Mouse (Mus musculus): ENCODE data around the gene Abhd14b.
A peak's percentile ranks its signal among the peaks of the same experiment; 100 is the strongest.

Abhd14b gene

GRCm38 (mm10) chr9:106447348-106447747 lies at the start of gene Abhd14b, which contains the start of gene Abhd14a:
Gene Abhd14b, plus strand, starts transcription at chr9:106447459.
Gene Abhd14a, minus strand, starts transcription at chr9:106447678.
- DNase-seq = peak; percentile 95

- DNase-seq = no peak
Measured at GRCm38 (mm10) chr9:106397733-106398132, 49.5 kb upstream of the Abhd14b start.

GRCm38 (mm10) chr9:106398667-106399311 lies 48.5 kb upstream of the Abhd14b start:
- no peak for DNase-seq

GRCm38 (mm10) chr9:106399808-106400207 lies 47.5 kb upstream of the Abhd14b start:
- no peak for DNase-seq

DNA sequence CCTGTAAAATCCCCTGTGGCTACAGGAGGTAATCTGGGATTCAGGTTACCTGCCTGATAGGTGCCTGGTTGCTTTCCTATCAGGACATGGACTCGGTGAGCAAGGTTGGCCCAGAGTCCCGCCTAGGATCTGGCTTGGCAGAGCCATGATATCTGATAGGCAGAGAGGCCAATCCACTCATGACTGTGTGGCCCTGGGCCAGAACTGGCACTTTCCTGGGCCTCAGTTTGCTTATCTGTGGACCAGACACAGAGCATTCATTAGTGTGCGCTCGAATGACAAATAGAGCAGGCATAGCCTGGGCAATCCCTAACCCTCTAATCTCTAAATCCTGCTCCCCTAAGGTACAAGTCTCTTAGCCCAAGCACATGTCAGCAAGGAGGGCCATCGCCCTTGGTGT lies 45.1 kb upstream of the Abhd14b start:
- no peak for DNase-seq

DNA sequence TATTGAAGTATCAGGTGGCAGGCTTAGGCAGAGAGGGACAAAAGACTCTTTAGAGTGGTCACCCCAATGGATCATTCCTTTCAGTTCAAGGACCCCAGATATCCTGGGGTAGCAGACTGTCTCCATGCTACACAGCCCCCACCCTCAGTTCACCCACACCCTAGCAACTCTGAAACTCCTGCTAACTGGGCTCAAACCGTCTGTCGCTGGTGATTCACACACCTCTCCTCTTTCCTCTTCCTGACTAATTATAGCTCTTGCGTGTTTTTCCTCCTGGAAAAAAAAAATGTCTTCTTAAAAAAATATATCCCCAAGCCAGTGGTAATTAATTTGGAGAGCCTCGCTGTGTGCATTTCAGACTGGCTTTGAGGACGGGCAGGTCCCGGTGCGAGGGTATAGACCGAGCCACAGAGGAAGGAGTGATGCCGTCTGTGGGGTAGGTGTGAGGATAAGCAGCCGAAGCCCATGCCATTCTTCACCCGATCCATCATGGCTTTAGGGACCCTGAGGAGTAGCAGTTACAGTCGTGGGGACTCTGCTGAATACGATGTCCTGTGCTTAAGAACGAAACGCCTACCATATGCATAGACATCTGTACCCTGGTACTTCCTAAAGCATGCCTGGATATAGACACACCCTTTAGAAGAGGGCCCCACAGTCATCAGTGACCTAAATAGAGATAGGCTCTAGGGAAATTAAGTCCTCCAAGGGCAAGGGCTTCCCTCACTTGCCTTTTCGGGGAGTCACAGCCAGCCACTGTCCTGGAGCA lies 44.5 kb upstream of the Abhd14b start:
- no peak for DNase-seq

- peak; percentile 89 for DNase-seq
Measured at GRCm38 (mm10) chr9:106405275-106405674, 42.0 kb upstream of the Abhd14b start.

GRCm38 (mm10) chr9:106406443-106407078 lies 40.7 kb upstream of the Abhd14b start:
- peak; percentile 81 for DNase-seq

- no peak for DNase-seq
Measured at GRCm38 (mm10) chr9:106409096-106409495, 38.2 kb upstream of the Abhd14b start.

- no peak for DNase-seq
Measured at GRCm38 (mm10) chr9:106410086-106410650, 37.1 kb upstream of the Abhd14b start.

GRCm38 (mm10) chr9:106411091-106411594 lies 36.1 kb upstream of the Abhd14b start:
- DNase-seq = no peak

DNA sequence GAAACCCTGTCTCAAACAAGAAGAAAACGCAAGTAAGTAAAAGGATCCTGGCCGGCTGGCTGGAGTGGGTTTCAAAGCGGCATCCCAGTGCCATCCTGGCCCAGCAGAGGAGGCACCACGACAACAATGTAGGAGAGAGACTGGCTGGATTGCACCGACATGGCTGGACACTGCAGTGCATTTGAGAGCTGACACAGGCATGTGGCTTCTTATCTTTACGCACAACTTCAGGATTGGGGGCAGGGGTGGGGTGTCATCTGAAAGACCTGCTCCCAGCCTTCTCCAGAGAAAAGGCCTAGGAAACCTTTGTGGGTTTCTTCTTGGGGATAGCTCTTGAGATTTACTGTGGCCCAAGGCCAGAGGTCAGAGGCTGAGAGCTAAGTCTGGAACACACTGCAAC lies 35.5 kb upstream of the Abhd14b start:
- no peak for DNase-seq

- DNase-seq = no peak
Measured at GRCm38 (mm10) chr9:106412210-106412609, 35.0 kb upstream of the Abhd14b start.

- DNase-seq = no peak
Measured at GRCm38 (mm10) chr9:106413606-106414005, 33.7 kb upstream of the Abhd14b start.

DNA sequence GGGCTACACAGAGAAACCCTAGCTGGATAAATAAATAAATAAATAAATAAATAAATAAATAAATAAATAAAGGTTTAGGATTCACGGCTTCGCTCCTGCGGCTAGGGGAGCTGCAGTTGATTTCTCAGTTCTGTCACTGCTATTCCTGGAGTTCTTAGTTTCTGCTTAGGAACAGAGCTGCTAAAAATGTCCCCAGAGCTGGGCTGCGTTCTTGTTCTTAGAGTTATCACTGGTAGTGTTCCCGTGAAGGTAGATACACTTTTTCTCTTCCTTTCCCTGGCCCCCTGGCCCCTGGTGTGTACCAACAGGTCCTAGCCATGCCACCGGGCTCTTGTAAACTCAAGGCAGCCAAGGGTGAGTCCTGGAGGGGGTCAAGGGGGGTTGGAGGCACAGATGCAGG lies 30.4 kb upstream of the Abhd14b start:
- no peak for DNase-seq

DNA sequence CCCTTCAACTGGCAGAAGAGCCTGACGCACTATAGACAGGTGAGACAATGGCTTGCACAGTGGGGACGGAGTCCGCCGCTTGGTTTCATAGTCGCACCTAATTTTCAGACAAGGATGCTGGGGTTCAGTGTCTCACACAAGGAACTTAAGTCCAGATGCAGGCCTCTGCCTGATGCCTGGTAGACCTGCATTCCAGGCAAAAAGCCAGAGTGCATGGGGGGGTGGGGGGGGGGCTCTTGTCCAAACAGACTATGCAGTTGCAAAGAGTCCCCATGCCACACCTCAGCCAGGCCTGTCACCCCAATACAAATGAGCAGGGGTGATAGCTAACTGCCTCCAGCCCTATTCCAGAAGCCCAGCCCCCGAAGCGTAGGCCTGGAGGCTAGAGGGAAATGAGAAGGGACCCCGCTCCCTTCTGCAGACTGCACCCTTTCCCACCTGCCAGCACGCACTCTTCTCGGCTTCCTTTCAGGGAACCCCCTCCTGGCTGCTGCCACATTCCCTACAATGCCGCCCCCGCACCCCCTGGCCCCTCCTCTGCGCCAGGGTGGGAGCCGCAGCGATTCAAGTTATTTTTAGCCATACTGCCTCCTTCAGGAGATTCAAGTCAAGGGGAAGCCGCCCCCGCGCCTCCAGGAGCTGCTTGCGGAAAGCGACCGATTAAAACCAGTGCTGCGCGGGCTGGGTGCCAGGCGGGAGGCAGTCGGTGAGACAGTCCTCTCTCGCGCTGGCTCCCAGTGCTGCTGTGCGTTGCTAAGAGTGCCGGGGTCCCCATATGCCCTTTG lies 29.2 kb upstream of the Abhd14b start:
- DNase-seq = peak; percentile 90

DNA sequence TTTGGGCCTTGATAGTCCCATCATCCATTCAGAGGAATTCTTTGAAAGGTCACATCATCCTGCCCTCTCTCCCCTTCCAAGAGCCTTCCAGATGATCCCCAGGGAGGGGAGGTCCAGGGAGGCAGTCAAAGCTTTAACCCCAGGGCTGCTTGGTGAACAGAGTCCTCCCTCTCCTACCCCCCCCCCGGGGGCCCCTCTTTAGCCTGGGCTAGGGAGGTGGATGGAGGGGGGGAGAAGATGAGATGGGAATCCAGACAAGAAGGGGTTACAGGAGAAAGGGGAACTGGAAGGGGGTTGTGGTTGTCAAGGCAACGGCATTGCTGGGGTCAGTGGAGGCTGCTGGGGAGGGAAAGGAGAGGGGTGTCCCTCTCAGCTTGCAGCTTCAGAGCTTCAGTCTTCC lies 26.7 kb upstream of the Abhd14b start:
- no peak for DNase-seq

GRCm38 (mm10) chr9:106421033-106421864 lies 26.0 kb upstream of the Abhd14b start:
- DNase-seq = no peak

- DNase-seq = peak; percentile 94
Measured at GRCm38 (mm10) chr9:106421865-106422160, 25.4 kb upstream of the Abhd14b start.

DNA sequence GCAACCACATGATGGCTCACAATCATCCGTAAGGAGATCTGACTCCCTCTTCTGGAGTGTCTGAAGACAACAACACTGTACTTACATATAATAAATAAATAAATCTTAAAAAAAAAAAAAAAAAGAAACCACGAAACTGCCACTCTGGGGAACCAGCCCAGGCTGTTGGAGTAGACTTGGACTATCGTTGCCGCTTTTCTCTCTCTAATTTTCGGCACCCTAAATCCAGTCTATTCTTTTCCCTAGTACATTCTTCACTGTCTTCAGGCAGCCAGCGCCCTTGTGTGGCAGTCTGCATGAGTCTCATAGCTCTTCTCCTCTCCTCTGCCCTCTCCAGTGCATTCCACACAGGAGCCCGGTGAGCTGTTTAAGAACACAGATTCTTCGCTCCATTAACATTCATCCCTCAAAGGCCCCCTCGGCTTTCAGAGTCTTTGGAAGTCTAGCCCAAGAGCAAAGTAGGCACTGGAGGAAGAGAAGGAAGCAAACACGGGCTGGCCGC lies 18.5 kb upstream of the Abhd14b start:
- DNase-seq = no peak

DNA sequence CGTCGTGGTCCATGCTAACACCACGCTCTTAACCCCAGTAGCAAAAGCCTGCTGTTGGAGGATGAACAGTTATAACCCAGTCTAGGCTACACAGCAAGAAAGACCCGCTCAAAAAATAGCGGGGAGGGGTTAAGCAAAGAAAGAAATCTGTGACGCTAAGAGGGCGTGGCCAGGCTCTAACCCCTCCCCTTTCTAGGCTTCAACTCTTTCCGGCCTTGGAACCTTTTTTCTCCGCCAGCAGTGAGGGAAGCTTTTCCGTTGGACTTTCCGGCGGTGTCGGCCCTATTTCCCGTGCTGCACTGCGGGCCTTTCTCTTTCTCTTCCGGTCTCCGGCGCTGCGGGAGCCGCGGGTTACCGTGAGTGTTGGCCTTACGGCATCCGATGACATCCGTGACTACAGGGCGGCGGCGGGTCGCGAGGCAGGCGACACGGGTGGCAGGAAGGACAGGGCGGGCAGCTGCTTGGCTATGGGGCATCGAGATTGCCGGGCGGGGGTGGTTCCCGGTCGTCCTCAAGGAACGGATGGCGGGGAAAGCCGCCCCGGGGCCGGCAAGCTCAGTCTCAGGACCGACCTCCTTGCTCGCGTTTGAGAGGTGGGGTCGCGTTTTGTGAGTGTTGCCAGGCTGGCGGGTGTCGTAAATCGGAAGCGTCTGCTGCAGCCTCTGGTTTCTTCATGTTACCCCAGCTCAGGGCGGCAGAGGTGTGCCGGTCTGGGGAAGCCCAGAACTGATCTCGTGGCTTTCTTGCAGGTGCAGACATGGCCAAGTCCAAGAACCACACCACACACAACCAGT lies 17.8 kb upstream of the Abhd14b start, which contains the start of gene Rpl29:
TSS of gene Rpl29 (plus strand) at position 234 of the 794 bp plus-strand sequence.
- DNase-seq = peak; percentile 97
